Mouse (Mus musculus): ENCODE results near the gene Plekhj1. TPM values are rescaled to one million over a fixed set of nuclear protein-coding genes. Genes with fewer than 3 reads are reported as not detected.

Plekhj1 gene
- 1.5 TPM for polyA plus RNA-seq (2014; fragmentation: Illumina TruSeq; extraction: RNeasy Lipid Tissue Mini Kit (QIAGEN cat#74804); ENCODE audit: low read depth, low replicate concordance)

GRCm38 (mm10) chr10:80798150-80799006, at the start of gene Plekhj1, which contains the start of gene Sf3a2:
TSS of gene Plekhj1 (minus strand) at chr10:80798626.
TSS of gene Sf3a2 (plus strand) at chr10:80798198.

GRCm38 (mm10) chr10:80843931-80844547, 45.6 kb upstream of the Plekhj1 start, which contains the start of gene Lingo3:
TSS of gene Lingo3 (minus strand) at chr10:80844039.

GRCm38 (mm10) chr10:80826151-80827062, 28.0 kb upstream of the Plekhj1 start, which contains the start of gene Oaz1:
TSS of gene Oaz1 (plus strand) at chr10:80826656.

GRCm38 (mm10) chr10:80813366-80813765, 14.9 kb upstream of the Plekhj1 start, which contains the start of gene Jsrp1:
TSS of gene Jsrp1 (minus strand) at chr10:80813498.

GRCm38 (mm10) chr10:80804916-80805315, 6.5 kb upstream of the Plekhj1 start, which contains the start of gene Amh:
TSS of gene Amh (plus strand) at chr10:80805243.

GRCm38 (mm10) chr10:80754594-80755290, 43.7 kb downstream of the Plekhj1 start, which contains the start of gene Dot1l:
TSS of gene Dot1l (plus strand) at chr10:80755206.

Other genes with a start within 250 kb of the Plekhj1 start
- gene Rexo1, start 237.1 kb downstream of the Plekhj1 start, polyA plus RNA-seq (2014; fragmentation: Illumina TruSeq; extraction: RNeasy Lipid Tissue Mini Kit (QIAGEN cat#74804); ENCODE audit: low read depth, low replicate concordance) = 0.16 TPM
- gene Klf16, start 221.3 kb downstream of the Plekhj1 start, polyA plus RNA-seq (2014; fragmentation: Illumina TruSeq; extraction: RNeasy Lipid Tissue Mini Kit (QIAGEN cat#74804); ENCODE audit: low read depth, low replicate concordance) = 1.5 TPM
- gene Abhd17a, start 208.3 kb downstream of the Plekhj1 start, polyA plus RNA-seq (2014; fragmentation: Illumina TruSeq; extraction: RNeasy Lipid Tissue Mini Kit (QIAGEN cat#74804); ENCODE audit: low read depth, low replicate concordance) = 0.53 TPM
- 0.44 TPM for gene Scamp4, start 195.8 kb downstream of the Plekhj1 start, polyA plus RNA-seq (2014; fragmentation: Illumina TruSeq; extraction: RNeasy Lipid Tissue Mini Kit (QIAGEN cat#74804); ENCODE audit: low read depth, low replicate concordance)
- not detected for gene Adat3, start 195.7 kb downstream of the Plekhj1 start, polyA plus RNA-seq (2014; fragmentation: Illumina TruSeq; extraction: RNeasy Lipid Tissue Mini Kit (QIAGEN cat#74804); ENCODE audit: low read depth, low replicate concordance)
- gene Gm49322, start 192.6 kb downstream of the Plekhj1 start, polyA plus RNA-seq (2014; fragmentation: Illumina TruSeq; extraction: RNeasy Lipid Tissue Mini Kit (QIAGEN cat#74804); ENCODE audit: low read depth, low replicate concordance) = not detected
- 0.53 TPM for gene Csnk1g2, start 175.8 kb downstream of the Plekhj1 start, polyA plus RNA-seq (2014; fragmentation: Illumina TruSeq; extraction: RNeasy Lipid Tissue Mini Kit (QIAGEN cat#74804); ENCODE audit: low read depth, low replicate concordance)
- gene Btbd2, start 141.6 kb downstream of the Plekhj1 start, polyA plus RNA-seq (2014; fragmentation: Illumina TruSeq; extraction: RNeasy Lipid Tissue Mini Kit (QIAGEN cat#74804); ENCODE audit: low read depth, low replicate concordance) = 0.36 TPM
- 1.8 TPM for gene Mknk2, start 120.5 kb downstream of the Plekhj1 start, polyA plus RNA-seq (2014; fragmentation: Illumina TruSeq; extraction: RNeasy Lipid Tissue Mini Kit (QIAGEN cat#74804); ENCODE audit: low read depth, low replicate concordance)
- 1.1 TPM for gene Mob3a, start 96.6 kb downstream of the Plekhj1 start, polyA plus RNA-seq (2014; fragmentation: Illumina TruSeq; extraction: RNeasy Lipid Tissue Mini Kit (QIAGEN cat#74804); ENCODE audit: low read depth, low replicate concordance)
- gene Izumo4, start 96.4 kb downstream of the Plekhj1 start, polyA plus RNA-seq (2014; fragmentation: Illumina TruSeq; extraction: RNeasy Lipid Tissue Mini Kit (QIAGEN cat#74804); ENCODE audit: low read depth, low replicate concordance) = 0.89 TPM
- gene Ap3d1, start 56.4 kb downstream of the Plekhj1 start, polyA plus RNA-seq (2014; fragmentation: Illumina TruSeq; extraction: RNeasy Lipid Tissue Mini Kit (QIAGEN cat#74804); ENCODE audit: low read depth, low replicate concordance) = 7.2 TPM
- 1.2 TPM for gene Dot1l, start 43.4 kb downstream of the Plekhj1 start, polyA plus RNA-seq (2014; fragmentation: Illumina TruSeq; extraction: RNeasy Lipid Tissue Mini Kit (QIAGEN cat#74804); ENCODE audit: low read depth, low replicate concordance)
- 2.2 TPM for gene Sf3a2, start 428 bp downstream of the Plekhj1 start, polyA plus RNA-seq (2014; fragmentation: Illumina TruSeq; extraction: RNeasy Lipid Tissue Mini Kit (QIAGEN cat#74804); ENCODE audit: low read depth, low replicate concordance)
- gene Amh, start 6.6 kb upstream of the Plekhj1 start, polyA plus RNA-seq (2014; fragmentation: Illumina TruSeq; extraction: RNeasy Lipid Tissue Mini Kit (QIAGEN cat#74804); ENCODE audit: low read depth, low replicate concordance) = not detected
- gene Jsrp1, start 14.9 kb upstream of the Plekhj1 start, polyA plus RNA-seq (2014; fragmentation: Illumina TruSeq; extraction: RNeasy Lipid Tissue Mini Kit (QIAGEN cat#74804); ENCODE audit: low read depth, low replicate concordance) = not detected
- 171 TPM for gene Oaz1, start 28.0 kb upstream of the Plekhj1 start, polyA plus RNA-seq (2014; fragmentation: Illumina TruSeq; extraction: RNeasy Lipid Tissue Mini Kit (QIAGEN cat#74804); ENCODE audit: low read depth, low replicate concordance)
- not detected for gene Lingo3, start 45.4 kb upstream of the Plekhj1 start, polyA plus RNA-seq (2014; fragmentation: Illumina TruSeq; extraction: RNeasy Lipid Tissue Mini Kit (QIAGEN cat#74804); ENCODE audit: low read depth, low replicate concordance)
- gene Lsm7, start 56.6 kb upstream of the Plekhj1 start, polyA plus RNA-seq (2014; fragmentation: Illumina TruSeq; extraction: RNeasy Lipid Tissue Mini Kit (QIAGEN cat#74804); ENCODE audit: low read depth, low replicate concordance) = 3.3 TPM
- not detected for gene Sppl2b, start 56.6 kb upstream of the Plekhj1 start, polyA plus RNA-seq (2014; fragmentation: Illumina TruSeq; extraction: RNeasy Lipid Tissue Mini Kit (QIAGEN cat#74804); ENCODE audit: low read depth, low replicate concordance)
- not detected for gene Tmprss9, start 73.2 kb upstream of the Plekhj1 start, polyA plus RNA-seq (2014; fragmentation: Illumina TruSeq; extraction: RNeasy Lipid Tissue Mini Kit (QIAGEN cat#74804); ENCODE audit: low read depth, low replicate concordance)
- not detected for gene Timm13, start 102.3 kb upstream of the Plekhj1 start, polyA plus RNA-seq (2014; fragmentation: Illumina TruSeq; extraction: RNeasy Lipid Tissue Mini Kit (QIAGEN cat#74804); ENCODE audit: low read depth, low replicate concordance)
- gene Lmnb2, start 119.6 kb upstream of the Plekhj1 start, polyA plus RNA-seq (2014; fragmentation: Illumina TruSeq; extraction: RNeasy Lipid Tissue Mini Kit (QIAGEN cat#74804); ENCODE audit: low read depth, low replicate concordance) = 0.24 TPM
- gene Gadd45b, start 131.4 kb upstream of the Plekhj1 start, polyA plus RNA-seq (2014; fragmentation: Illumina TruSeq; extraction: RNeasy Lipid Tissue Mini Kit (QIAGEN cat#74804); ENCODE audit: low read depth, low replicate concordance) = 2.3 TPM
- 1.1 TPM for gene Gng7, start 216.3 kb upstream of the Plekhj1 start, polyA plus RNA-seq (2014; fragmentation: Illumina TruSeq; extraction: RNeasy Lipid Tissue Mini Kit (QIAGEN cat#74804); ENCODE audit: low read depth, low replicate concordance)
- not detected for gene Diras1, start 227.0 kb upstream of the Plekhj1 start, polyA plus RNA-seq (2014; fragmentation: Illumina TruSeq; extraction: RNeasy Lipid Tissue Mini Kit (QIAGEN cat#74804); ENCODE audit: low read depth, low replicate concordance)
- gene Slc39a3, start 238.8 kb upstream of the Plekhj1 start, polyA plus RNA-seq (2014; fragmentation: Illumina TruSeq; extraction: RNeasy Lipid Tissue Mini Kit (QIAGEN cat#74804); ENCODE audit: low read depth, low replicate concordance) = 0.28 TPM

Measured in kidney, adult 10 weeks (tissue).